12 mouse cellular contexts compared by ENCODE assay signal in genomic region chr1:62829690-62830417, GRCm38 (mm10).
DNase-seq lines count a peak whose midpoint lies in the region; ATAC-seq lines count a peak whose summit lies in the region.
"Had no signal": no experiment of that assay in that cellular context is flagged by ENCODE, and none has a peak within 500 bp of the region (broad histone marks: within the 10 kb centered on the region; RNA-seq: fewer than 3 reads in every experiment).

No protein-coding gene starts in this region.

- no peaks in the 10 kb centered on the region for H3K36me3 ChIP-seq in kidney, embryonic 16.5 days (ENCODE audit: insufficient read depth, low read length)
- H3K36me3 ChIP-seq in kidney, embryonic 14.5 days (ENCODE audit: control insufficient read depth, insufficient read depth, low read length), result no peaks in the 10 kb centered on the region
- H3K36me3 ChIP-seq: intestine, embryonic 15.5 days; limb, embryonic 12.5 days had no signal

- H3K27me3 ChIP-seq in kidney, embryonic 16.5 days (ENCODE audit: insufficient read depth, low read length), result no peaks in the 10 kb centered on the region
- no peaks in the 10 kb centered on the region; the same call in 1 of the 2 replicates for H3K27me3 ChIP-seq in kidney, embryonic 14.5 days (ENCODE audit: control insufficient read depth, insufficient read depth, low read length)
- H3K27me3 ChIP-seq: intestine, embryonic 15.5 days; limb, embryonic 12.5 days had no signal

- H3K4me2 ChIP-seq in kidney, embryonic 16.5 days (replicated peaks; ENCODE audit: low read depth, low read length), result no peak overlapping the region
- H3K4me2 ChIP-seq in kidney, embryonic 14.5 days (replicated peaks; ENCODE audit: low read depth, low read length), result no peak overlapping the region
- H3K4me2 ChIP-seq: intestine, embryonic 15.5 days; limb, embryonic 12.5 days had no signal

- DNase-seq in CD8-positive naive resting alpha-beta T cell, adult 2 months (ENCODE audit: low read depth in 2 of 2, low spot score in 2 of 2), result peak; percentile 38 to 48
- no peak for DNase-seq in gastrocnemius, postnatal 25 days
- DNase-seq in left cerebral cortex, adult 9 months (ENCODE audit: low spot score in 2 of 2), result no peak
- DNase-seq: gastrocnemius, postnatal 14 days; lung, postnatal 14 days had no signal

- peak; percentile 49; the same call in 1 of the 2 replicates for ATAC-seq in kidney, embryonic 16.5 days (ENCODE audit: low FRiP score, low TSS enrichment)
- ATAC-seq in kidney, embryonic 14.5 days (ENCODE audit: low FRiP score, low TSS enrichment), result no peak
- peak; percentile 60 for ATAC-seq in common myeloid progenitor, adult 5-6 weeks (replicated peaks; ENCODE audit: low read depth, poor library complexity, severe bottlenecking)
- 0 out of 2 replicates have a peak, but pooled peaks have one; percentile 9 for ATAC-seq in monocyte, adult 5-6 weeks (replicated peaks; ENCODE audit: insufficient number of reproducible peaks, low FRiP score, low TSS enrichment, poor library complexity, severe bottlenecking)
- ATAC-seq: forebrain, embryonic 16.5 days; intestine, embryonic 15.5 days had no signal

- WGBS in kidney, embryonic 16.5 days, result 68% methylated on average over 4 of the region's 4 CpGs
- 71% methylated on average over 4 of the region's 4 CpGs for WGBS in kidney, embryonic 14.5 days

- peaks cover 7% of the 10 kb centered on the region for H3K4me1 ChIP-seq in kidney, embryonic 16.5 days (ENCODE audit: insufficient read depth, low read length)
- H3K4me1 ChIP-seq in kidney, embryonic 14.5 days (ENCODE audit: control insufficient read depth, insufficient read depth, low read length), result no peaks in the 10 kb centered on the region
- H3K4me1 ChIP-seq: intestine, embryonic 15.5 days had no signal

- H3K4me3 ChIP-seq in kidney, embryonic 16.5 days (ENCODE audit: low read length), result no peak overlapping the region
- no peak overlapping the region for H3K4me3 ChIP-seq in kidney, embryonic 14.5 days (ENCODE audit: low read length)
- H3K4me3 ChIP-seq: intestine, embryonic 15.5 days; limb, embryonic 12.5 days had no signal

- no peak overlapping the region for H3K9ac ChIP-seq in kidney, embryonic 16.5 days (replicated peaks; ENCODE audit: low read length)
- H3K9ac ChIP-seq in kidney, embryonic 14.5 days (ENCODE audit: low read depth, low read length), result no peak overlapping the region
- H3K9ac ChIP-seq: intestine, embryonic 15.5 days; limb, embryonic 12.5 days had no signal

- H3K9me3 ChIP-seq in kidney, embryonic 16.5 days (ENCODE audit: low read length), result peaks cover 4% of the 10 kb centered on the region; the same call in 1 of the 2 replicates
- H3K9me3 ChIP-seq in kidney, embryonic 14.5 days (ENCODE audit: control insufficient read depth, low read length), result no peaks in the 10 kb centered on the region
- H3K9me3 ChIP-seq: intestine, embryonic 15.5 days; limb, embryonic 12.5 days had no signal

- H3K27ac ChIP-seq in kidney, embryonic 16.5 days (ENCODE audit: low read length), result no peak overlapping the region
- H3K27ac ChIP-seq in kidney, embryonic 14.5 days (ENCODE audit: low read depth, low read length), result no peak overlapping the region
- H3K27ac ChIP-seq: intestine, embryonic 15.5 days; limb, embryonic 12.5 days had no signal

Comparison
In these comparisons a context has a peak if more than half of its experiments do, and no peak if none do; other contexts are left out.
1. DNase-seq: peak in CD8-positive naive resting alpha-beta T cell, adult 2 months (2 of 2); none in gastrocnemius, postnatal 25 days (single experiment) and left cerebral cortex, adult 9 months (0 of 2).